Mouse (Mus musculus) neural tube, embryonic 15.5 days (tissue): ENCODE data around the gene Pafah2. TPM values are rescaled to one million over a fixed set of nuclear protein-coding genes. Genes with fewer than 3 reads are reported as not detected.

Experiments
- ATAC-seq: fragments of 200-750 bp; cut with Nextera tagmentation; 2 replicates; pipeline ENCODE4 v1.8.0; 2017; ENCODE audit warnings: mild to moderate bottlenecking, moderate TSS enrichment, moderate library complexity; ENCODE audit not compliant: low FRiP score
- H3K27ac ChIP-seq: fragments of 300-500 bp; sonication (generic); replicated peaks from 2 replicates; pipeline ENCODE4 v1.5.1; 2015; ENCODE audit warnings: mild to moderate bottlenecking, inconsistent platforms
- H3K27me3 ChIP-seq: fragments of 300-500 bp; sonication (generic); replicated peaks from 2 replicates; pipeline ENCODE4 v1.6.1; 2015; ENCODE audit warnings: inconsistent platforms
- H3K36me3 ChIP-seq: fragments of 300-500 bp; sonication (generic); 2 replicates; pipeline ENCODE4 v1.6.1; 2015; ENCODE audit warnings: inconsistent platforms
- H3K4me1 ChIP-seq: fragments of 300-500 bp; sonication (generic); 2 replicates; pipeline ENCODE4 v1.6.1; 2015; ENCODE audit warnings: inconsistent platforms
- H3K4me2 ChIP-seq: fragments of 300-500 bp; sonication (generic); 2 replicates; pipeline ENCODE4 v1.6.1; 2015; ENCODE audit warnings: inconsistent platforms, mild to moderate bottlenecking, moderate library complexity
- H3K4me3 ChIP-seq: fragments of 300-500 bp; sonication (generic); replicated peaks from 2 replicates; pipeline ENCODE4 v1.5.1; 2015; ENCODE audit warnings: mild to moderate bottlenecking, inconsistent platforms
- H3K9ac ChIP-seq: fragments of 300-500 bp; sonication (generic); replicated peaks from 2 replicates; pipeline ENCODE4 v1.6.1; 2015; ENCODE audit warnings: mild to moderate bottlenecking, inconsistent platforms
- H3K9me3 ChIP-seq: fragments of 300-500 bp; sonication (generic); replicated peaks from 2 replicates; pipeline ENCODE4 v1.6.1; 2016; ENCODE audit warnings: inconsistent platforms
- WGBS: fragments of 180-500 bp; shearing (Covaris S2); methylation state at CpG from one replicate; pipeline ENCODE4 v1.1.7; 2015; ENCODE audit warnings: mixed read lengths; 5-methylcytosine and 5-hydroxymethylcytosine counted together
- polyA plus RNA-seq: library from polyadenylated mRNA; unstranded; fragments of >200 nt; fragmentation: Nextera tagmentation; extraction: Ambion mirVana; gene quantifications from 2 replicates; pipeline ENCODE4 v1.2.1, GENCODE M21; 2015

The Pafah2 gene
- polyA plus RNA-seq, 1 experiment from 2014 or later, result 7.5 TPM

DNA sequence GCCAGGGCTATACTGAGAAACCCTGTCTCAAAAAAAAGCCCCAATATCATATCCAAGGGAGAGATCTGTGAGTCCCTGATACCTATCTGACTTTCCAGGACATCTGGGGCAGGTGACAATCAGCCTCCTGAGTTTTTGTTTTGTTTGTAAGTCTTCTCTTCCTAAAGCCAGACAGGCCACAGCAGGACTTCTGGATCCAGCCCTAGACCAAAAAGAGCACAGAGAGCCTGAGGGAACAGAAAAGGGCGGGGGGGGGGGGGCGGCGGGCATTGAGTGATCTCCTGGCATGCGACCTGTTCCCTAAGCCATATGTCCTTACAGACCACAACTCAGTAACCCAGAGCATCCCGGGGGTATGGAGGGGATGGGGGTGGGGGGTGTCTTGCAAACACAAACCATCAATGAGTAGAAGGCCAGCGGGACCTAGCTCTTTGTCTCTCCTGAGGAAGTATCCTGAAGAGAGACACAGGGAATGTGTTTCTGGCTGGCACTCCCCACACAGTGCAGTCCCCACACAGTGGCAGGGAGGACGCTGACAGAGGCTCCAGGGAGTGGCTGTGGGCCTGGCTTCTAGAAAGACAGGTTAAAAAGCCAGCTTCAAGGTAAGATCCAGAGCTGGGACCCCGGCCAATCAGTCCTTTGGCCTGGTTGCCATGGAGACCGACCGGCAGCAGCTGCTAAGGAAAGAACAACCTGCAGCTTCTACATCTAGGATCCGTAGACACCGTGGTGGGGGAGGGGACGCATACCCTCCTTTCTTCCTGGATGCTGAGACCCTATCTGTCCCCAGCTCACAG lies 53.7 kb downstream of the Pafah2 start:
- Histone ChIP-seq H3K9ac (0 out of 2 replicates have a peak overlapping the region, but pooled peaks have one; percentile 30), H3K9me3 (no peaks in the 10 kb centered on the region), H3K4me3 (no peak overlapping the region), H3K27ac (peak overlapping the region; percentile 86), H3K4me1 (peaks cover 50% of the 10 kb centered on the region), H3K36me3 (no peaks in the 10 kb centered on the region), H3K4me2 (peak overlapping the region; percentile 31), H3K27me3 (no peaks in the 10 kb centered on the region; the same call in 1 of the 2 replicates)
- peak; percentile 73 for ATAC-seq
- WGBS, result 22% methylated on average over 13 of the region's 13 CpGs

DNA sequence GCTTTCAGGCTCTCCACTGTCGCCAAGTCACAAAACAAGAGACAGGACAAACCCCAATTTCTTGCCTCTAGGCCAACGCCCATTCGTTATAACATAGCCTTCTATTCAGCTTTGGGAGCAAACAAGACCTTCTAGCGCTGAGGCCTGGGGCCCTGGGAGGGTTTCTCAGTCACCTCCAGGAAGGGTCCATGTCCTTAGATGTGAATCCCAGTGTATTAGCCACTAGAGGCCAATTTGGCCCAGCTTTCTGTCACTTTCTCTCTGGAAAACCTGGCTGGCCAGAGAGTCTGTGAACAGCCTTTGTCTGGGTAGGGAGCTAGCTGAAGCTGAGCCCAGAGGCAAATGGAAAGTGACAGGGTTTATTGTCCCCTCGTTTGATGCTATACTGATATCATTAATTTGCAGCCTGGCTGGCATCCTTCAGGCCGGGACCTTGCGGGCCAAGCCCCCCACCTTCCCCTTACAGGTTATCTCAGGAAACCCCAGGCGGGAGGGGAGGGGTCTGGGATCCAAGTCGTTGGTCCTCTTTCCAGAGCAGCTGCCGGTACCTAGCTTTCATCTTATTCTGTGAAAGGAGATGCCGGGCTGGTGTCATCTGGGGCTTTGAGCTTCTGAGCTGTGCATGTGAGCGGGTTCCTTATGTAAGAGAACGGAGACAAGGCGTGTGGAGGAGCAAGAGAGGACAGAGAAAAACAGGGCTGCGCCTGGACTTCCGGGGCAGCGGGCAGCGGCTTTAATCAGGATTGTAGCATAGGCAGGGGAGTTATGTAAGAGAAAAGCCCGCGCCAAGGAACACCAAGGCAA lies 54.5 kb downstream of the Pafah2 start:
- Histone ChIP-seq H3K27me3 (no peaks in the 10 kb centered on the region; the same call in 1 of the 2 replicates), H3K9me3 (no peaks in the 10 kb centered on the region), H3K9ac (peak overlapping the region; percentile 30; the same call in 1 of the 2 replicates), H3K4me3 (no peak overlapping the region), H3K4me2 (peak overlapping the region; percentile 31), H3K36me3 (no peaks in the 10 kb centered on the region), H3K27ac (peak overlapping the region; percentile 86), H3K4me1 (peaks cover 47% of the 10 kb centered on the region)
- peak; percentile 48; the same call in 1 of the 2 replicates for ATAC-seq
- 16% methylated on average over 20 of the region's 20 CpGs for WGBS

DNA sequence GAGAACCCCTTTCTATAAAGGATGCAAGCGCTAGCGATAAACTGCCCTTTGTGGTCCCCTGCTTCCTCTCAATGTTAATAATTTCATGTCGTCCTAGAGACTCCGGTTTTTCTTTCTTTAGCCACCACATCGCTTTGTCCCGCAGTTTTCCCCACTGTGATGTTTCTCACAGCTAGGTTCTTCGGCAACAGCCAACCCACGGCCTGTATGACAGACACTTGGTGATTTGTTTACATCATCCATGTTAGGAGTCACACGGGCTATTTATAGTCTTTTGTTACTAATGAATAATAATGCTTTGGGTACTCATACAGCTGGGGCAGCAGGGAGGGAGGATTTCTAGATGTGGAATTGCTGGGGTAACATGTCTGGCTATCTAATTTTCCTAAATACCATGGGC lies 55.4 kb downstream of the Pafah2 start:
- 49% methylated on average over 9 of the region's 9 CpGs for WGBS
- no peak overlapping the region for H3K9ac ChIP-seq
- H3K27ac ChIP-seq, result peak overlapping the region; percentile 86; the same call in 1 of the 2 replicates
- no peak overlapping the region for H3K4me3 ChIP-seq
- H3K4me1 ChIP-seq, result peaks cover 43% of the 10 kb centered on the region
- no peak overlapping the region for H3K4me2 ChIP-seq
- H3K36me3 ChIP-seq, result no peaks in the 10 kb centered on the region
- H3K9me3 ChIP-seq, result no peaks in the 10 kb centered on the region
- H3K27me3 ChIP-seq, result peaks cover 4% of the 10 kb centered on the region; the same call in 1 of the 2 replicates
- no peak for ATAC-seq

DNA sequence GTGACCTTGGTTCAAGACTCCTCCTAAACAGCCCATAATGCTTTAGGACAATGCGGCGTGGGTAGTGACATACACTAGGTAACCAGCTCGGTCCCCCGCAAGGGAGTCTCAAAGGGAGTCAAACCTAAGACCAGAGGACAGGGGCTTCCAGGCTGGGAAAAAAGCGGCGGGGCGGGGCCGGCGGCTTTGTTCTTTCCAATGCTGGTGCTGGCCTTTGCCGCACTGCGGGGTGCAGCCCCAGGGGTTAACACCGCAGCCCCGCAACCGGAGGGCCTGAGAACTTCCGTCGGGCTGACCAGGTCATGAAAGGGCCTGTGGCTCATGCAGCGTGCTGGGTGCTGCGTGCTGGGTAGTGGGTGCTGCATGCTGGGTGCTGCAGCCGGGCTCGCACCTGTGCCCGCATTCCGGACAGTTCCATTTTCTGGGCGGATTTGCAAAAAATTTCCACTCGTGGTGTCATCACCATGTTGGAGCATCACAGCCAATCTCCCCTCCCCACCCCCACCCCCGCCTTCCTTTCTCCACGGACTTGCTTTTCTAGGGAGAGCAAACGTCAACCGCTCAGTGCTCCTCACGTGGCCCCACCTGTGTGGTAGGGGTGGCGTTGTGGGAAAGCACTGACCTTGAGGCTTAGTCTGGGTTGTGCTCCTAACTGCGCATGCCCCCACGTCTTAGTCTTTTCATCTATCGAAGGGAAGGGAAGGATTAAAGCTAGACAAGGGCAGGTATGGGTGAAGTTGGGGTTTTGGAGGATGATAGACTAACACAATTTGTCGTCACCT lies 57.7 kb downstream of the Pafah2 start:
- Histone ChIP-seq H3K27me3 (peaks cover 4% of the 10 kb centered on the region; the same call in 1 of the 2 replicates), H3K9ac (no peak overlapping the region), H3K27ac (no peak overlapping the region), H3K4me2 (peak overlapping the region; percentile 43), H3K36me3 (no peaks in the 10 kb centered on the region), H3K4me1 (peaks cover 34% of the 10 kb centered on the region), H3K9me3 (no peaks in the 10 kb centered on the region), H3K4me3 (no peak overlapping the region)
- 25% methylated on average over 34 of the region's 34 CpGs for WGBS
- no peak for ATAC-seq

GRCm38 (mm10) chr4:134455310-134455709 lies 59.2 kb downstream of the Pafah2 start:
- no peaks in the 10 kb centered on the region for H3K9me3 ChIP-seq
- no peaks in the 10 kb centered on the region for H3K36me3 ChIP-seq
- H3K27ac ChIP-seq, result no peak overlapping the region
- no peak overlapping the region for H3K4me3 ChIP-seq
- ATAC-seq, result no peak
- H3K27me3 ChIP-seq, result peaks cover 4% of the 10 kb centered on the region; the same call in 1 of the 2 replicates
- no peak overlapping the region for H3K9ac ChIP-seq
- no peak overlapping the region for H3K4me2 ChIP-seq
- 57% methylated on average over 6 of the region's 6 CpGs for WGBS
- peaks cover 19% of the 10 kb centered on the region for H3K4me1 ChIP-seq

DNA sequence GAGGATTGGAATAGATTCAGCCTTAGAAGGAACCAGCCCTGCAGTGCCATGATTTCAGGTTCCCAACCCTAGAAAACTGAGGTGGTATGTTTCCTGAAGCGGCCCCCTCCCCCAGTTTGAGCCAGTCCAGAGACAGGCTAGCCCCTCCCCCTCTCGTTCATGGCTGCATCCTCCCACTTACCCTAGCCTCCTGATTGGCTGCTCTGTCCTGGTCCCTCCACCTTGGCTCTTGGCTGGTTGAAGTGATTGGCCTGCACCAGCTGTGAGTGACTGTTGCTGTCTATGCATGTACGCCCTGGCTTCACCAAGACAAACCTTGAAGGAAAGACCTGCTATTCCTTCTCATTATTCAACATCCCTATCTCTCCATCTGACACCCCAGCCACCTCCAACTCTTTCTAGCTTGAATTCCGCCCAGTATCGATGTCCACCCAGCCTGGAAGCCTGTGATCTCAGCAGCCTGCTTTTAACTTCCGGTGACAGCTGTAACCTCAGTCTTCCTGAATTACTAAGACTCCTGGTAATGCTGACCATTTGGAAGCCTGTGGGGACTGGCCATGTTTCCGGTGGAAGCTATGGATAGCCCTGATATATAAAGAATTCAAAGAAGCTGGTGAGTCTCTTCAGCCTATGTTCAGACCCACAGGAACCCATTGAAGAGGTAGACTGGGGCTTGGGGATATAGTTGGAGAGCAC lies 61.2 kb downstream of the Pafah2 start:
- Histone ChIP-seq H3K4me1 (peaks cover 6% of the 10 kb centered on the region), H3K9me3 (no peaks in the 10 kb centered on the region), H3K27ac (no peak overlapping the region), H3K4me3 (no peak overlapping the region), H3K9ac (no peak overlapping the region), H3K4me2 (no peak overlapping the region), H3K27me3 (peaks cover 4% of the 10 kb centered on the region; the same call in 1 of the 2 replicates), H3K36me3 (no peaks in the 10 kb centered on the region)
- ATAC-seq, result no peak
- 65% methylated on average over 7 of the region's 7 CpGs for WGBS

DNA sequence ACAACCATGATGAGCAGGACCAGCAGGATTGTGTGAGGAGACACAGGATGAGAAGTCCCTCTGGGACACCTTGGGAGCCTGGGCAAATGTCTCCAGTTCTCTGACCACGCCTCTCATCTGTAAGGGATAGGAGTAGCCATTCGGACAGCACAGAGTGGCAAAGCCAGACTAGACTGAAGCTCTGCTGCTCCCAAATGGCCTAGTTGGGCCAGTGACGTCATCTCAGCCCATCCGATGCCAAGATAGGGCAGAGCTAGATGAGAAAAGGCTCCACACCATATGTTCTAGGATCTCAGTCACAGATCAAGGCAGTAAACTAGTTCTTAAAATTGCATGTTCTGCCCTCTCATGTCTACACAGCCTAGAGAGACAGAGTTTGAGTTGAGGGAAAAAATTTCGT lies 62.7 kb downstream of the Pafah2 start:
- 88% methylated on average over 5 of the region's 5 CpGs for WGBS
- Histone ChIP-seq H3K4me2 (no peak overlapping the region), H3K27me3 (0 out of 2 replicates have a peak, but pooled peaks cover 4% of the 10 kb centered on the region), H3K9me3 (no peaks in the 10 kb centered on the region), H3K9ac (no peak overlapping the region), H3K4me3 (no peak overlapping the region), H3K36me3 (no peaks in the 10 kb centered on the region), H3K4me1 (peaks cover 2% of the 10 kb centered on the region), H3K27ac (no peak overlapping the region)
- no peak for ATAC-seq

DNA sequence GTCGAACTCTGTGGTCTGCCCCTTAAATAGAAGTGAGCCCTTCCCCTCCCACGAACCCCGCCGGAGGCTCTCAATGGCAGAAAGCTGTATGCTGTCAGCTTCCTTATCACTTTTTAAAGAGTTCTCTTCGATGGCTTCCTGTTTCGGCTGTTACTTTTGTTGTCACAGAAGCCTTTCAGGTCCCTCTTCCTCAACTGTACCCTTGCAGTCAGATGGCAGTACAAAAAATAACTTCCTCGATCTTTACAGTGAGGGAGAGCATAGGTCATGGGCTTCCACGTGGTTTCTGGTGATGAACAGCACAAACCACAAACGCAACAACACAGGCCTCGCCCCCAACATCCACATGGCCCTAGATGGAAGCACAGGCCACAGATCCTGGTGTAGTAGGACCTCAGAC lies 64.2 kb downstream of the Pafah2 start:
- Histone ChIP-seq H3K4me3 (no peak overlapping the region), H3K9ac (no peak overlapping the region), H3K4me2 (no peak overlapping the region), H3K4me1 (no peaks in the 10 kb centered on the region), H3K9me3 (no peaks in the 10 kb centered on the region), H3K27me3 (0 out of 2 replicates have a peak, but pooled peaks cover 4% of the 10 kb centered on the region), H3K36me3 (no peaks in the 10 kb centered on the region), H3K27ac (no peak overlapping the region)
- 89% methylated on average over 10 of the region's 10 CpGs for WGBS
- no peak for ATAC-seq

DNA sequence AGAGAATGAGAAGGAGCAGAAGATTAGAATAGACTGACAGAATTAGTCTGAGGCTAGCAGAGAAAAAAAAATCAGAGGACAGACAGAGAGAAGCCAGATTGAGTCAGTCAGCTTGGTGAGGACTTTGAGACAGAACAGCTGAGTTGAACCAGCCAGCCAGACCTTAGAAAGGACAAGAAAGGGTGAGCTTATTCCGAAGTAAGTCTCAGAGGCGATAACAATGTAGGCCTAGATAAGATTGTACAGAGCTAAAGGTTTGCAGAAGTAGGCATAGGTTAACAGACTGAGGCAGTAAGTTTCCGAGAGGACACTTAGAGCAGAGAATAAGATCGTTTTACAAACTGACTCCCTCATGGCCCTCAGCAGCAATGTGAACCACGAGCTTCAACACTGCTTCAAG lies 65.1 kb downstream of the Pafah2 start:
- Histone ChIP-seq H3K4me1 (peaks cover 8% of the 10 kb centered on the region), H3K27ac (no peak overlapping the region), H3K27me3 (no peaks in the 10 kb centered on the region), H3K36me3 (no peaks in the 10 kb centered on the region), H3K4me3 (no peak overlapping the region), H3K9me3 (no peaks in the 10 kb centered on the region), H3K9ac (no peak overlapping the region), H3K4me2 (no peak overlapping the region)
- no peak for ATAC-seq
- 85% methylated on average over 5 of the region's 5 CpGs for WGBS

GRCm38 (mm10) chr4:134465789-134466188 lies 69.7 kb downstream of the Pafah2 start:
- WGBS, result 48% methylated on average over 12 of the region's 12 CpGs
- H3K27me3 ChIP-seq, result no peaks in the 10 kb centered on the region
- H3K4me3 ChIP-seq, result no peak overlapping the region

More at GRCm38 (mm10) chr4:134465789-134466188, 69.7 kb downstream of the Pafah2 start:
- H3K27ac ChIP-seq, result peak overlapping the region; percentile 94
- no peak for ATAC-seq
- no peaks in the 10 kb centered on the region for H3K9me3 ChIP-seq
- H3K4me2 ChIP-seq, result 0 out of 2 replicates have a peak overlapping the region, but pooled peaks have one; percentile 15
- H3K4me1 ChIP-seq, result peaks cover 22% of the 10 kb centered on the region
- no peak overlapping the region for H3K9ac ChIP-seq
- no peaks in the 10 kb centered on the region for H3K36me3 ChIP-seq
